20 mouse cellular contexts compared by ENCODE assay signal in genomic region chr3:27744754-27745153, GRCm38 (mm10). TPM values are rescaled to one million over a fixed set of nuclear protein-coding genes. Genes with fewer than 3 reads are reported as not detected.
A peak's percentile ranks its signal among the peaks of the same experiment; 100 is the strongest.
DNase-seq lines count a peak whose midpoint lies in the region; ATAC-seq and TF ChIP-seq lines count a peak whose summit lies in the region.
"Had no signal": no experiment of that assay in that cellular context is flagged by ENCODE, and none has a peak within 500 bp of the region (broad histone marks: within the 10 kb centered on the region; RNA-seq: fewer than 3 reads in every experiment).

No protein-coding gene starts in this region.

- no peak overlapping the region for H3K27ac ChIP-seq in liver, embryonic 13.5 days
- no peak overlapping the region for H3K27ac ChIP-seq in intestine, postnatal 0 days (ENCODE audit: low read depth, low read length)
- H3K27ac ChIP-seq in stomach, postnatal 0 days (replicated peaks): no peak overlapping the region
- H3K27ac ChIP-seq: heart, adult 2 months; heart, embryonic 15.5 days; hindbrain, embryonic 10.5 days; midbrain, embryonic 15.5 days had no signal

- WGBS in liver, embryonic 13.5 days (ENCODE audit: insufficient replicate concordance): 42% methylated on average over 7 of the region's 7 CpGs
- WGBS in intestine, postnatal 0 days: 37% methylated on average over 7 of the region's 7 CpGs
- WGBS in stomach, postnatal 0 days: 44% methylated on average over 7 of the region's 7 CpGs

- no peaks in the 10 kb centered on the region for H3K36me3 ChIP-seq in liver, embryonic 13.5 days
- H3K36me3 ChIP-seq in intestine, postnatal 0 days (ENCODE audit: control insufficient read depth, insufficient read depth): no peaks in the 10 kb centered on the region
- H3K36me3 ChIP-seq in stomach, postnatal 0 days (ENCODE audit: control insufficient read depth, insufficient read depth, low read length): no peaks in the 10 kb centered on the region
- H3K36me3 ChIP-seq: heart, embryonic 15.5 days; hindbrain, embryonic 10.5 days; midbrain, embryonic 15.5 days had no signal

- H3K4me2 ChIP-seq in liver, embryonic 13.5 days: no peak overlapping the region
- no peak overlapping the region for H3K4me2 ChIP-seq in intestine, postnatal 0 days (replicated peaks; ENCODE audit: low read depth)
- no peak overlapping the region for H3K4me2 ChIP-seq in stomach, postnatal 0 days (replicated peaks; ENCODE audit: low read depth)
- H3K4me2 ChIP-seq: heart, embryonic 15.5 days; midbrain, embryonic 15.5 days had no signal

- no peak for DNase-seq in liver, embryonic 13.5 days
- DNase-seq in liver: no peak
- peak; percentile 10 for DNase-seq in embryo, embryonic 10.5 days (ENCODE audit: low spot score)
- peak; percentile 41 for DNase-seq in stomach, postnatal 0 days (ENCODE audit: low spot score)
- DNase-seq in lung, postnatal 4 days: no peak
- DNase-seq in adrenal gland, postnatal 14 days: no peak
- DNase-seq: adrenal gland, postnatal 25 days; cerebellum, adult 8-10 months; gastrocnemius, postnatal 10 days; right cerebral cortex, postnatal 4 days; thymus, adult 2 months had no signal

- no peak overlapping the region for H3K9ac ChIP-seq in liver, embryonic 13.5 days
- H3K9ac ChIP-seq in intestine, postnatal 0 days (ENCODE audit: low read depth, low read length): no peak overlapping the region
- no peak overlapping the region for H3K9ac ChIP-seq in stomach, postnatal 0 days (ENCODE audit: low read length)
- H3K9ac ChIP-seq: heart, embryonic 15.5 days; midbrain, embryonic 15.5 days had no signal

- H3K27me3 ChIP-seq in liver, embryonic 13.5 days: no peaks in the 10 kb centered on the region
- H3K27me3 ChIP-seq in intestine, postnatal 0 days (replicated peaks; ENCODE audit: control insufficient read depth, insufficient read depth, low read length): no peaks in the 10 kb centered on the region
- no peaks in the 10 kb centered on the region for H3K27me3 ChIP-seq in stomach, postnatal 0 days (ENCODE audit: control insufficient read depth, insufficient read depth, low read length)
- H3K27me3 ChIP-seq: heart, embryonic 15.5 days; megakaryocyte, embryonic 14.5 days; midbrain, embryonic 15.5 days had no signal

- ATAC-seq in liver, embryonic 13.5 days (ENCODE audit: low read depth): peak; percentile 57; the same call in 1 of the 2 replicates
- ATAC-seq in intestine, postnatal 0 days: peak; percentile 82
- ATAC-seq in stomach, postnatal 0 days (ENCODE audit: low FRiP score, low TSS enrichment): peak; percentile 72; the same call in 1 of the 2 replicates
- ATAC-seq: activated CD4-positive, CD25-positive, alpha-beta regulatory T cell, adult 4 months; CD4-positive, CD25-positive, alpha-beta regulatory T cell, adult 4 months; lung, postnatal 0 days; midbrain, embryonic 15.5 days had no signal

- no peak for TF ChIP-seq EP300 in stomach, postnatal 0 days (optimal IDR thresholded peaks at IDR 0.05)

- no peak overlapping the region for H3K4me3 ChIP-seq in liver, embryonic 13.5 days (replicated peaks)
- no peak overlapping the region for H3K4me3 ChIP-seq in intestine, postnatal 0 days (ENCODE audit: low read depth, low read length)
- no peak overlapping the region for H3K4me3 ChIP-seq in stomach, postnatal 0 days (ENCODE audit: low read depth, low read length)
- H3K4me3 ChIP-seq: heart, adult 2 months; heart, embryonic 15.5 days; hindbrain, embryonic 10.5 days; megakaryocyte, embryonic 14.5 days; midbrain, embryonic 15.5 days had no signal

- TF ChIP-seq CTCF in intestine, postnatal 0 days (IDR thresholded peaks at IDR 0.05; ENCODE audit: low read depth): no peak
- TF ChIP-seq CTCF in stomach, postnatal 0 days (IDR thresholded peaks at IDR 0.05; ENCODE audit: low read depth): no peak

- H3K9me3 ChIP-seq in liver, embryonic 13.5 days (replicated peaks): 0 out of 2 replicates have a peak, but pooled peaks cover 2% of the 10 kb centered on the region
- H3K9me3 ChIP-seq in intestine, postnatal 0 days (ENCODE audit: control insufficient read depth): no peaks in the 10 kb centered on the region
- no peaks in the 10 kb centered on the region for H3K9me3 ChIP-seq in stomach, postnatal 0 days (ENCODE audit: control insufficient read depth, low read length)
- H3K9me3 ChIP-seq: heart, embryonic 15.5 days; hindbrain, embryonic 10.5 days; midbrain, embryonic 15.5 days had no signal

- H3K4me1 ChIP-seq in liver, embryonic 13.5 days (replicated peaks): no peaks in the 10 kb centered on the region
- H3K4me1 ChIP-seq in intestine, postnatal 0 days (replicated peaks; ENCODE audit: control insufficient read depth, insufficient read depth, low read length): no peaks in the 10 kb centered on the region
- no peaks in the 10 kb centered on the region for H3K4me1 ChIP-seq in stomach, postnatal 0 days (replicated peaks; ENCODE audit: control insufficient read depth, insufficient read depth)
- H3K4me1 ChIP-seq: heart, embryonic 15.5 days; megakaryocyte, embryonic 14.5 days; midbrain, embryonic 15.5 days had no signal

RNA-seq across cellular contexts. Expression of gene Fndc3b, which starts 33.6 kb away (rescaled TPM):
- polyA plus RNA-seq in liver, embryonic 13.5 days (2015; fragmentation: Nextera tagmentation; extraction: Ambion mirVana): 4.7 and 6.9 TPM in 2 replicates
- polyA plus RNA-seq in intestine, postnatal 0 days (2015; fragmentation: Nextera tagmentation; extraction: Ambion mirVana): 13.3 and 14.9 TPM in 2 replicates
- polyA plus RNA-seq in stomach, postnatal 0 days (2015; fragmentation: Nextera tagmentation; extraction: Ambion mirVana): 11.8 TPM in 2 replicates
- total RNA-seq in adrenal gland, postnatal 14 days (2021): 105 and 107 TPM in 2 replicates

Comparison
In these comparisons a context has a peak if more than half of its experiments do, and no peak if none do; other contexts are left out.
1. DNase-seq: peak in embryo, embryonic 10.5 days (single experiment) and stomach, postnatal 0 days (single experiment); none in liver, embryonic 13.5 days (single experiment), liver (single experiment), lung, postnatal 4 days (0 of 2) and adrenal gland, postnatal 14 days (single experiment).
2. Peak in every context shown above with its lines, with median percentiles within 50 percentile points of each other: ATAC-seq.